Mouse (Mus musculus): Measurements from ENCODE around the gene Lipk. TPM values are rescaled to one million over a fixed set of nuclear protein-coding genes. Genes with fewer than 3 reads are reported as not detected.

Lipk gene
- polyA plus RNA-seq, 1 experiment from 2014 or later = not detected

Small RNA genes within 50 kb of the gene (microRNA-seq; reads per million reads assigned to microRNA genes)
- not detected for gene Gm23334

Other genes with a start within 250 kb of the Lipk start
- 9.9 and 10.4 TPM in 2 replicates for gene Lipo3, start 246.3 kb upstream of the Lipk start, polyA plus RNA-seq (2015; fragmentation: Nextera tagmentation; extraction: Ambion mirVana)
- gene Lipo1, start 220.8 kb upstream of the Lipk start, polyA plus RNA-seq (2015; fragmentation: Nextera tagmentation; extraction: Ambion mirVana) = not detected in 2 replicates
- gene Lipf, start 47.1 kb upstream of the Lipk start, polyA plus RNA-seq (2015; fragmentation: Nextera tagmentation; extraction: Ambion mirVana) = not detected in 2 replicates
- not detected in 2 replicates for gene Lipn, start 59.1 kb downstream of the Lipk start, polyA plus RNA-seq (2015; fragmentation: Nextera tagmentation; extraction: Ambion mirVana)
- 0.11 TPM in 1 of 2 replicates, not detected in the other for gene Lipm, start 92.6 kb downstream of the Lipk start, polyA plus RNA-seq (2015; fragmentation: Nextera tagmentation; extraction: Ambion mirVana)
- not detected in 2 replicates for gene Ankrd22, start 157.8 kb downstream of the Lipk start, polyA plus RNA-seq (2015; fragmentation: Nextera tagmentation; extraction: Ambion mirVana)
- 10.0 and 11.7 TPM in 2 replicates for gene Stambpl1, start 183.9 kb downstream of the Lipk start, polyA plus RNA-seq (2015; fragmentation: Nextera tagmentation; extraction: Ambion mirVana)
- 9.1 and 13.3 TPM in 2 replicates for gene Acta2, start 247.3 kb downstream of the Lipk start, polyA plus RNA-seq (2015; fragmentation: Nextera tagmentation; extraction: Ambion mirVana)

Data from forebrain, embryonic 16.5 days (tissue).